Mouse (Mus musculus): ENCODE measurements at regions not wholly inside any gene's neighbourhood (a gene's known extent, or its start where the extent isn't known, plus 50 kb on each side); places are given as distances from the start of the nearest gene placed in this dataset.

DNA sequence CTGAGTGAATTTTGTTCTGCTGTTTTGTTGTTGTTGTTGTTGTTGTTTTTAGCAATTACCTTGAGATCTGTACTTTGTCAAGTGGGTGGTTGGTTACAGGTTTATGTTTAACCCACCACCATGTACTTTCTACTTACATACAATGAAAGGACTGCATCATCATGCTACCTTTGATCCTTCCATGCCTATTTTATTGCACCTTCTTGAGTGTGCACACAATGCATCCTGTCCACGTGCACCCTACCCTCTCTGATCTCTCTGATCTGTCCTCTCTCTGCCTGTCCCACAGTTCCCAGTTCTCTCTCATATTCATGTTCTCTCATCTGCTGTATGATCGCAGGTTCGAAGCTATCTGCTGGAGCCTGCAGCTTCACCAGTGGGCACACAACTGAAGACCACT lies 59.9 kb upstream of the Gas1 start:
- in situ Hi-C loops (cut with MseI, MboI), result no loop called here

- in situ Hi-C loops (cut with MseI, MboI), result no loop called here
Observed at GRCm38 (mm10) chr13:60242447-60243109, 65.4 kb upstream of the Gas1 start.

DNA sequence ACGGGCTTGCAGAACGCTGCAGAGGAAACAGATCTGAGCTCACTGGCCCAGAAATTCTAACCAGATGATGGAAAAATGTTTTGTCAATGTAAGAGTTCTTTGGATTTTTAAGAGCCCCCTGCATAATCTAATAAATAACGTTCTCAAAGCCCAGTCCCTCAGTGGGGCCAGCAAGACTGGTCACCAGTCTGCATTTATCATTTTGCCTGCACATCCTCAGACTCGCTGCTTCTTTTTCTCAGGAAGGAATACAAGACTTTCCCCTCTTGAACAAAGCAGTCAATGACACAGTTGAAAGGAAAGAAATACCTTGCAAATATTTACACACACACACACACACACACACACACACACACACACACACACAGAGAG lies 65.9 kb upstream of the Gas1 start:
- in situ Hi-C loops (cut with MseI, MboI), result no loop called here

DNA sequence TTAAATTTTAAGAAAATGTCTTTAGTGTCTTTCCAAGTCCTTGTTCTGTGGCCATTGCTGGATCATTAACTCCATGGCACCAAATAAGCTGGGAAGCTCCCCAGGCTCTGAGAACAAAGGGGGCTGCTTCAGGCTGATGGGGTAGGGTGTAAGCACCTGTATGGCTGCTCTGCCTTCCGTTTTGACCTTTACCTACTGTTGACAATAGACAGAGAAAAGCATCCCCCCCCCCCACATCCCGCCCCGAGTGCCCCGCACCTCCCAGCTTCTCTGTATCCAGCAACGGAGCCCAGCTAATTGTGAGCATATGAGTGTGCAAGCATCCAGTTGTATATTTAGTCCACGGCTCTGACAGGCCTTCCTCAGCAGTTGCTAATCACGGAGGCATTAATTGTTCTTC lies 78.0 kb upstream of the Gas1 start:
- in situ Hi-C loops (cut with MseI, MboI), result no loop called here

DNA sequence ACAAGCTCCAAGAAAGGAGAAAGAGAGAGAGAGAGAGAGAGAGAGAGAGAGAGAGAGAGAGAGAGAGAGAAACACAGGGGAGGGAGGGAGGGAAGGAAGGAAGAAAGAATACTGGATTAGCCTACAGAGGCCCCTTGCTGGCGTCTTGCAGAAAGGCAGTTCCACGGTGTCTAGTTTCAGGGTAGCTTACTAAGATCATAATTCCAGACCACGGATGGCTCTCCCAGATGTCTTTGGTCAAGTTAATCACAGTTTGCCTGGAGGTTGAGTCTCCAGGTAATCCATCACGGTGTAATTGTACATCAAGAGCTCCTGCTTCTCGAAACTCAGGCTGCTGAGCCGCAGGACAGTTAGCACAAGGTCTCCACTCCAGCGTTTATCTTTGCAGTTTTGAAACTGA lies 78.5 kb upstream of the Gas1 start:
- in situ Hi-C loops (cut with MseI, MboI), result no loop called here

DNA sequence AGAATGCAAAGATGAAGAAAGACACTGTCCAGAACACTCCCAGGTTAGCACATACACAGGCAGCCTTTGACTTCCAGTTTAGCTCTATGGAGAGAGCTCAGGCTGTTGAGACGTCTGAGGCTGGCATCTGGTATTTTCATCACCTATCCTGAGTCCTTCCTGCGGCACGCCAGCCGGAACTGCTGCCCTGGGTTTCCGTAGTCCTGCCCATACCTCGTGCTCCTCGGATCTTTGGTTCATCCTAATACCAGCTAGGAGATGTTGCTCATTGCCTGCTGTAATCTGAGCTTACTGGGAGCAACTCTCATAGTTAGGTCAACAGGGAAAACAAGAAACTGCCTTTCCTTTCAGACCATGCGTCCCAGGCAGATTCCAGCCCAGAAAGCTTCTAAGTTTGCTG lies 79.8 kb upstream of the Gas1 start:
- in situ Hi-C loops (cut with MseI, MboI), result no loop called here

DNA sequence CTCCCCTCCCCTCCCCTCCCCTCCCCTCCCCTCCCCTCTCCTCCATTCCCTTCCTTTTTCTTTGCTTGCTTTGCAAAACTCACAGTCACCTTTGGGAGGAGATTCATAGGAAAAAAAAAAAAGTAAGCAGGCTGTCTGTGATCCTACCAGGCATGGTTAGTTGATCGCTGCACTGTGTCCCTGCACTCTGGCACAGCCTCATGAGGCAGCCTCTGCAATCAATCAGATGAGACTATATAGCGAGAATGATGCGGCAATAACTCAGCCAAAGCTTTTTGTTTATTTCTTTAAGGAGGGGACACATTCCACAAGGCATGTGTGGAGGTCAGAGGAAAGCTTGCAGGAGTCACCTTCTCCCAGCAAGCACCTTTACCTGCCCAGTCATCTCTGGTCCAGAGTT lies 80.7 kb upstream of the Gas1 start:
- in situ Hi-C loops (cut with MseI, MboI), result no loop called here

- in situ Hi-C loops (cut with MseI, MboI), result no loop called here
Observed at GRCm38 (mm10) chr13:60262449-60263028, 85.4 kb upstream of the Gas1 start.

GRCm38 (mm10) chr13:60264504-60264903 lies 87.3 kb upstream of the Gas1 start:
- in situ Hi-C loops (cut with MseI, MboI), result no loop called here

GRCm38 (mm10) chr13:60267557-60267956 lies 90.4 kb upstream of the Gas1 start:
- in situ Hi-C loops (cut with MseI, MboI), result no loop called here

DNA sequence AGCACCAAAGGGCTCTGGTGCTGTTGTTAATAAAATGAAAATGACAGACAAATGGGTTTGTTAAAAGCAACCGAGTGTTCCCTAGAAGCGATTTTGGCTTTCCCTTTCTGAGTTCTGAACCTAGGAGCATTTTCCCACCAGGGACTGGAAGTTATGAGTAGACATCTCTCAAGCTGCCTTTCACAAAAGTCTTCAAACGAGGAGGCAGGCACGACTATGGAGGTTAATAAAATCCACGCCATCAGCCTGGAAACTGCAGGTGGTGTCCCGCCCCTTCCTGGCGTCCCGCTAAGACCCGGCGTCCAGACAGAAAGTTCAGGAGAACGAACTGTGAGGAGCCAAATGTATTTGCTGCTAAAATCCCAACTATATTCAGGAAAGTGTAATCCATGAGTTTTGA lies 91.1 kb upstream of the Gas1 start:
- in situ Hi-C loops (cut with MseI, MboI), result no loop called here

- in situ Hi-C loops (cut with MseI, MboI), result no loop called here
Observed at GRCm38 (mm10) chr13:60269406-60269841, 92.3 kb upstream of the Gas1 start.

GRCm38 (mm10) chr13:60270526-60270925 lies 93.4 kb upstream of the Gas1 start:
- in situ Hi-C loops (cut with MseI, MboI), result no loop called here

DNA sequence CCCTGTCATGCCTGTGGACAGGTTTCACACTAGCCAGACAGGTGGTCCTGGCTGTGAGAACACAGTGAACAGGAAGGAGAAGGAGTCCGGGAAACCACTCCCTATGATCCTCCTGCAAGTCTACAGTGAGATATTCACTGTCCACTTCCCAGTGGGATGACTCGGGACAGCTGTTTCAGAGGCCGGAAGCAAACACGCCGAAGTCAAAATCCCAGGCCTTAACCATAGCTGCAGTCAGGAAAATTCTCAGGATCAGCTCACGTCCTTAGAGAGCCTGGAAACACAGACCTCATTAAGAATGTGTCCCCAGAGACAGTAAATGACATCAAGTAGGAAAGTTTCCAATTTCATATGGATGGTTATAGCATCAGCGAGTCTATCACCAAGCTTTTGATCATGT lies 96.2 kb upstream of the Gas1 start:
- in situ Hi-C loops (cut with MseI, MboI), result no loop called here

DNA sequence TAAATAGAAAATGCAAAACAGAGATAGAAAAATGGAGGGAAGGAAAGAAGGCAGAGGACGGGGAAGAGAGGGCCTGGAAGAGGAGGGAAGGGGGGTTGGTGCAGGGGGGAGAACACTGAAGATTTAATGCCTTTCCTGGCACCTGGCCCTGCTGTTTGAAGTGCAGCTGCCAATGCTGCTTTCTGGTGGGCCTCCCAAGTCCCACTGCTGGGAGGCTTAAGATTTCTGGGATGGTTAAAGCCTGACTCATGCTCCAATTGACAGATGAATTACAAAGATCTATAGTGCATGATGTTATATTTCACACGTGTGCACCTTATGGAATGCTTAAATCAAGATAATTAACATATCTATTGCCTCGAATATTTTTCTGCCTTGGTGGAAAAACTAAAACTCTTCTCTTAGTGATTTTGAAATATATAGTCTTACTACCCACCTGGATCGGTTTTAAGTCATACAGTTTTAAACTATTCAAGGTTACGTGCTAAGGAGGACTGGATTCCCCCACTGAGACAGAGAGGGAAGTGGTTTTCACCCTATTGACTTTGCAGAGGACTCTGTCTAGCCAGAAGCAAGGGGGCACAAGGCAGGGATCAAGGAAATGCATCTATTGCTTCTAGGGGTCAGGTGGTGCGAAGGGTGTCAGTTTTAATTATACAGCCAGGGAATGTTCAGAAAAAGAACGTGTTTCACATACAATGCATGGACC lies 105.5 kb upstream of the Gas1 start:
- in situ Hi-C loops (cut with MseI, MboI), result no loop called here

GRCm38 (mm10) chr13:60286525-60287224 lies 109.5 kb upstream of the Gas1 start:
- in situ Hi-C loops (cut with MseI, MboI), result no loop called here

GRCm38 (mm10) chr13:60289650-60290049 lies 112.5 kb upstream of the Gas1 start:
- in situ Hi-C loops (cut with MseI, MboI), result no loop called here

- in situ Hi-C loops (cut with MseI, MboI), result no loop called here
Observed at GRCm38 (mm10) chr13:60290820-60291219, 113.7 kb upstream of the Gas1 start.

DNA sequence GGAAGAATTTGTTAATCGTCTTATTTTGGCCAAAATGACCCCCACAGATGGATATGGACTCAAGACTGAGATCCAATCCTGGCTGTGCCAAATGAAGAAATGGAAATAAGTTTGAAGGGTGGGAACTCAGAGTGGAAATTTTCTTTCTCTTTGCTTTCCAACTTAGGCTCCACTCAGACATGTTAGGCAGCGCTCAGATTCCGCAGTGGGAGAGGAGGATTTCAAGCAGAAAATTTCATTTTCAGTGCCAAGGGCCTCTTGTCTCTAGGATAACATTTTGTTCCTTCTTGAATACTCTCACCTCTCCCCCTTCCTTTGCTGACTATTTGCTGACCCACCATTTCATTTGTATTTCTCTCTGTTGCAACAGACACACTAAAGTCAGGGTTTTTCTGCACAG lies 114.2 kb upstream of the Gas1 start:
- in situ Hi-C loops (cut with MseI, MboI), result no loop called here

GRCm38 (mm10) chr13:60296201-60296895 lies 119.2 kb upstream of the Gas1 start:
- in situ Hi-C loops (cut with MseI, MboI), result no loop called here

- in situ Hi-C loops (cut with MseI, MboI), result no loop called here
Observed at GRCm38 (mm10) chr13:60296896-60297275, 119.7 kb upstream of the Gas1 start.

DNA sequence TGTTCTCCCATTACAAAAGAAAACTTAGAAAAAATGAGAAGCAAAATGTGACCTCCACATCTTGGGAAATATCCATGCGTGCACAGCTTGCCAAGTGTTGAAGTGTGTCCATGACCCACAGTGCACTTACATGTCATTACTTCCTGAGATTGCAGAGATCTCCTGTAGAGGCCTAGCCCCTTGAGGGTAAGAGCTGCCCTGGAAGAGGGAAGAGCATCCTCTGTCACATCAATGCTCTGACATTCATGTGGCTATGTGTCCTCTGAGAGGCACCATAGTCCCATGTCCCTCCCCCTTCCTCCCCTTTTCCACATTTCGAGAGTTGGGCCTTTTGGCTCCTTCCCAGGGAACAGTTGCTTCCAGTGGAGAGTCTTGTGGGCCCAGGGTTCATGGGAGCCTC lies 121.4 kb upstream of the Gas1 start:
- in situ Hi-C loops (cut with MseI, MboI), result no loop called here
